Mouse (Mus musculus) thymus, adult 2 months (tissue): Measurements from ENCODE around the gene Acap2. TPM values are rescaled to one million over a fixed set of nuclear protein-coding genes. Genes with fewer than 3 reads are reported as not detected.

Experiments
- DNase-seq: peaks from one replicate; pipeline ENCODE4 v3.0.0; 2021
- H3K27ac ChIP-seq: fragments of 200-500 bp; 2 replicates; pipeline ENCODE4 v1.5.1; 2012; ENCODE audit warnings: low read length, control low read depth; ENCODE audit not compliant: control insufficient read depth, insufficient read depth
- H3K27me3 ChIP-seq: fragments of 200-500 bp; 2 replicates; pipeline ENCODE4 v1.6.1; 2012; ENCODE audit warnings: mild to moderate bottlenecking, low read length, moderate library complexity, mixed read lengths; ENCODE audit not compliant: control insufficient read depth, insufficient read depth
- H3K36me3 ChIP-seq: fragments of 200-500 bp; 2 replicates; pipeline ENCODE4 v1.6.1; 2012; ENCODE audit warnings: mild to moderate bottlenecking, low read length, moderate library complexity; ENCODE audit not compliant: control insufficient read depth, insufficient read depth
- H3K4me1 ChIP-seq: fragments of 200-500 bp; replicated peaks from 2 replicates; pipeline ENCODE4 v1.6.1; 2012; ENCODE audit warnings: low read length; ENCODE audit not compliant: control insufficient read depth, insufficient read depth
- H3K4me3 ChIP-seq: fragments of 200-500 bp; 2 replicates; pipeline ENCODE4 v1.5.1; 2012; ENCODE audit warnings: mild to moderate bottlenecking, low read length, control low read depth, moderate library complexity; ENCODE audit not compliant: control insufficient read depth, insufficient read depth
- CTCF ChIP-seq: fragments of 200-500 bp; IDR thresholded peaks from 2 replicates; pipeline ENCODE4 v1.5.1; 2012; ENCODE audit warnings: mild to moderate bottlenecking, control low read depth, low read length, moderate library complexity, borderline replicate concordance; ENCODE audit not compliant: control insufficient read depth, poor library complexity, insufficient read depth; ENCODE audit errors: extremely low read depth
- POLR2A ChIP-seq: fragments of 200-500 bp; IDR thresholded peaks from 2 replicates; pipeline ENCODE4 v1.6.1; 2012; ENCODE audit warnings: mild to moderate bottlenecking, low read length, control low read depth, moderate library complexity; ENCODE audit not compliant: control insufficient read depth, poor library complexity, insufficient read depth; ENCODE audit errors: extremely low read depth
- WGBS: fragments of 180-500 bp; shearing (Covaris S2); methylation state at CpG from one replicate; pipeline ENCODE4 v1.1.7; 2018; 5-methylcytosine and 5-hydroxymethylcytosine counted together
- polyA plus RNA-seq: library from polyadenylated mRNA; depleted of rRNA; stranded (reverse); fragments of >200 nt; gene quantifications from 2 replicates; pipeline ENCODE4 v1.2.3, GENCODE M21; 2012

The Acap2 gene
- polyA plus RNA-seq, 1 experiment = 25.5 TPM

DNA sequence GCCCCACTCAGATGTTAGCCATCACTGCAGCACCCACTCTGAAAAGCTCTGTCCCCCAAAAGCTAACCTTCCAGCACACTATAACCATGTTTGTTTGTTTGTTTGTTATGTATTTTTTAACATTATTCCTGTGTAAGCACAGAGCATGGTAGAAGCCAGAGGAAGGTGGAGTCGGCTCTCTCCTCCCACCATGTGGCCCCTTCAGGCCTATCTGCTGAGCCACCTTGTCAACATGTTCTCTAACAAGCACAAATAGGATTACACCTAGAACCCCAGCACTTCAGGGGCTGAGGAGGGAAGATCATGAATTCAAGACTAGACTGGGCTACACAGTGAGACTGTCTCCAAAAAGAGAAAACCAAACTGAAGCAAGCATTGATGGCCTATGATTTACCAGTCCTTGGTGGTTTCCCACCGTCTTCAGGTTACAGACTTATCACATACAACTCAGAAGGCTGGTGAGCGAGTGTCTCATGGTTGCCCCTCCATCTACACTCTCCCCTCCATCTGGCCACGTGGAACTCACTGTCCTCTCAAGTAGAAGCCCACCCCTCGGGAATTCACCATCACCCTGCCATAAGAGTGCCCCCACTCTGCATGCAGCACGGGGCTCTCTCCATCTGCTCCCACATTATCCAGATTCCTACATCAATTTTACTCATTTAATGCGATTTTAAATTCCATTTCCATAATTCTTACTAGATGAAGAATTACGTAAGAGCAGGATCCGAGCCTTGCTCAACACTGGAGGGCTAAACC, 26.0 kb downstream of the Acap2 start:
- Histone ChIP-seq H3K27ac (no peak overlapping the region), H3K4me3 (no peak overlapping the region), H3K36me3 (no peaks in the 10 kb centered on the region), H3K4me1 (no peaks in the 10 kb centered on the region), H3K27me3 (no peaks in the 10 kb centered on the region)
- TF ChIP-seq CTCF (no peak), POLR2A (no peak)
- WGBS = 95% methylated on average over 9 of the region's 9 CpGs
- no peak for DNase-seq

GRCm38 (mm10) chr16:31172229-31172628, 28.8 kb downstream of the Acap2 start:
- DNase-seq = no peak
- no peak for TF ChIP-seq POLR2A
- TF ChIP-seq CTCF = no peak
- H3K27ac ChIP-seq = no peak overlapping the region
- no peaks in the 10 kb centered on the region for H3K36me3 ChIP-seq
- 82% methylated on average over 3 of the region's 3 CpGs for WGBS
- no peaks in the 10 kb centered on the region for H3K4me1 ChIP-seq
- no peaks in the 10 kb centered on the region for H3K27me3 ChIP-seq
- no peak overlapping the region for H3K4me3 ChIP-seq

GRCm38 (mm10) chr16:31171418-31171817, 29.6 kb downstream of the Acap2 start:
- DNase-seq = no peak
- Histone ChIP-seq H3K4me3 (no peak overlapping the region), H3K36me3 (no peaks in the 10 kb centered on the region), H3K27me3 (no peaks in the 10 kb centered on the region), H3K27ac (no peak overlapping the region), H3K4me1 (no peaks in the 10 kb centered on the region)
- TF ChIP-seq CTCF (no peak), POLR2A (no peak)

DNA sequence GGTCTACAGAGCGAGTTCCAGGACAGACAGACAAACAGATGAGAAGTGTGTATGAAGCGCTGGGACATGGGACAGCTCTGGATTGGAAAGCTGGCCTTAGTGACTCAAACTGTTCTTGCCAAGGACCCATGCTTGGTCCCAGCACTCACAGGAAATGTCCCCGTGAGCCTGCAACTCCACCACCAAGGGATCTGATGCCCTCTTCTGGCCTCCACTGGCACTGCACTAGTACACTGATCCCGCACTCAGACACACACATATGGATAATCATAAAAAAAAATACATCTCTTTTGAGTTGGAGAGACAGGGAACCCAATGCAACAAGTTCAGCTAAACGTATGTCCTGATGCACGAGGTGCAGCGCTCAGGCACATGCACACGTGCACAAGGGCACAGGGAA, 30.7 kb downstream of the Acap2 start:
- Histone ChIP-seq H3K27me3 (no peaks in the 10 kb centered on the region), H3K4me3 (no peak overlapping the region), H3K27ac (no peak overlapping the region), H3K4me1 (no peaks in the 10 kb centered on the region; the same call in 1 of the 2 replicates), H3K36me3 (no peaks in the 10 kb centered on the region)
- DNase-seq = peak; percentile 26
- WGBS = 98% methylated on average over 8 of the region's 8 CpGs
- TF ChIP-seq CTCF (peak; percentile 12; the same call in 1 of the 2 replicates), POLR2A (no peak)

- Histone ChIP-seq H3K27ac (no peak overlapping the region), H3K36me3 (no peaks in the 10 kb centered on the region), H3K4me3 (no peak overlapping the region), H3K4me1 (no peaks in the 10 kb centered on the region; the same call in 1 of the 2 replicates), H3K27me3 (no peaks in the 10 kb centered on the region)
- TF ChIP-seq POLR2A (no peak), CTCF (no peak)
- no peak for DNase-seq
Observed at GRCm38 (mm10) chr16:31169596-31169995, 31.4 kb downstream of the Acap2 start.

DNA sequence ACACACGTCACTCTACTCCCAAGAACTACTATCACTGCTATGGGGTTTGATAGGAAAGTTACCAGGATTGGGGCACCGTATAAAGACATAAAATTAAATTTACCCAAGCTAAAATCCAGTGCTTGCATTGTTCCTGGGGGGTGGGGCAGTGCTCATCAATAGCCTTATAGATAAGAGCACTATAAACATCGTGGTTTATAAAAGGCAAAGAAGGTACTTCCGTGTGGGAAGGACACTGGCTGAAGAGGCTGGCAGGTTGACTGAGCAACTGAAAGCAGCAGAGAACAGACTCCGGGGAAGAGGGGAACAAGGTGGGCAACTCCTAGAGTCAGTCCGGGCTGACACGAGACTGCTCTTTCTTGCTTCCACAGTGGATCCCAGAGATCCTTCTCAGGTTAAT, 33.1 kb downstream of the Acap2 start:
- DNase-seq = no peak
- Histone ChIP-seq H3K27ac (no peak overlapping the region), H3K4me1 (no peaks in the 10 kb centered on the region; the same call in 1 of the 2 replicates), H3K36me3 (no peaks in the 10 kb centered on the region), H3K4me3 (no peak overlapping the region), H3K27me3 (no peaks in the 10 kb centered on the region)
- TF ChIP-seq CTCF (no peak), POLR2A (no peak)
- 87% methylated on average over 7 of the region's 7 CpGs for WGBS
